Mouse (Mus musculus) layer of hippocampus, adult 9-11 months (tissue): ENCODE measurements around the gene Prdm16.

Source experiments
- DNase-seq: peaks from one replicate; pipeline ENCODE4 v3.0.0; 2022

The Prdm16 gene

DNA sequence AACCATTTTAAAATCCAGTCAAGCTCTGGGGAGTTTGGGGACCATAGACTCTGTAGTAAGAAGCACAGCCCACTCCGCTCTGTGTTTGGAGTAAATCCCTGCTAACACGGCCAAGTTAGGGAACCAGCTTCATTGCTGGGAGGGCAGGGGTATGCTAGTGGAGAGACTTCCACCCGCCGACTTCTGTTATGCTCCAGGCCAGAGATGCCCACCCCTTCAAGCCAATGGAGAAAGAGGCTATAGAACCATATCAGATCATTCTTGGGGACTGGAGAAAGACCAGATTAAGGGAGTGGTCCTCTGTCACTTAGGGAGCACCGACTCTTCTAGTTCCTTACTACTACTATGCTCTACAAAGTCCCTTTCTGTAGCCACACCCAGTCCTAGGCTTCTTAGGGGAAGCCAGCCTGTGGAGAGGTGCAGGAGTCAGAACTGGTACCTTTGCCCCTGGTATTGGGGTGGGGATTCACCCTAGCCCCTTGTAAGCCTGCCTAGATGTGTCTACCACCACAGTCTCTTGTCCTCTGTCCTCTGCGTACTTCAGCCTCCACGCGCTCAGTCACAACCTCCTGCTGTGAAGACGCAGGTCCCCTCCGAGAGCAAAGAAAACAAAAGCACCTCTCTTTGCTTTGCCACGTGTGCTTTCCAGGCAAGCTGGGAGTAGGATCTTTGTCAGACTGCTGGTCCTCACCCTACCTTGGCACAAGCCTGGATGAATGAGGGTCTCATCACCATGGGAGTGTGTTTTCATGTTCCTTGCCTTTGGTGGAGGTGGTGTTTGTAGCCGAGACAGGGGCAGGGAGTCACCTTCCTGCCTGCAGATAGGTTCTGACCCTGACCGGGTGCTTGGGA, 3.1 kb upstream of the Prdm16 start:
- no peak for DNase-seq

DNA sequence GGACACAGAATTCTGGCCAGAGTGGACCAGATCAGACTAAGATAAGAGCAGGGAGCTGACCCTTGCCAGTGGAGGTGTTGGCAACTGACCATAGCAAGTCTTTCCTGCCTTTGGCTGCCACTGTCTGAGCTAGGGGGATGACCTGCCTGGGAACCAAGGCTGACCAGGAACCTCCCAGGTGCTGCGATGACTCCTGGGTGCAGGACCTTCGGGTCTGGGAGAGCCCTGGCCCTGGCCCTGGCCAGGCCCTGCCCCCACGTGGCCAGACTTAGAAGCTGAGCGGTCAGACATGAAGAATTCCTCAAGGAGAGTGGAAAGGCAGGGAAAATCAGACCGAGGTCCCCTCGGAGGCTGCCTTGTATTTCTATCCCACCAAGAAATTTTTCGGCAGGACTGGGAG, 2.5 kb upstream of the Prdm16 start:
- DNase-seq: no peak

DNA sequence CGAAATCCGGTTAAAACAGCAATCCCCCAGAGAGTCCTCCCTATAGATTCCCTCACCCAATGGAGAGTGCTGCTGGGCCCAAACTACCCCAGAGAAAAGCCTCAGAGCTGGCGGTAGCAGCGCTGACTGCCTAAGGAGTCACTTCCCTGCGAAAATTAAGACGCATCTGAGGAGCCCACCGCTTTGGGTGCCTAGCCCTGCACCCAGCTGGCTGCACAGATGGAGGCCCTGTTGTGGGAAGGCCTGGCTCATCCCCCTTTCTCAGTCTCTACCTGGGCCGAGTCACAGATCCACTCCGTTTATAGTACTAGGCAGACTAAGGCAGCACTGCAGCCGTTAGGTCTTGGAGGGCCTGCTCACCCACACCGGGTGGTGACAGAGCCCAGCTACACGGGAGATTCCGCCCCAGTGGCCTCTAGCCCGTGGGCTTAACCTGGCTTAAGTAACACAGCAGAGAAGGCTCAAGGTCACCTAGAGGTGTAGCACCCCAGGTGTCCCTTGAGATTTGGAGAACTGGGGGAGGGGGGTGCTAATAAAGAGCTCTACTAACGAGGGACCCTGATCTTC, 1.7 kb upstream of the Prdm16 start:
- no peak for DNase-seq

DNA sequence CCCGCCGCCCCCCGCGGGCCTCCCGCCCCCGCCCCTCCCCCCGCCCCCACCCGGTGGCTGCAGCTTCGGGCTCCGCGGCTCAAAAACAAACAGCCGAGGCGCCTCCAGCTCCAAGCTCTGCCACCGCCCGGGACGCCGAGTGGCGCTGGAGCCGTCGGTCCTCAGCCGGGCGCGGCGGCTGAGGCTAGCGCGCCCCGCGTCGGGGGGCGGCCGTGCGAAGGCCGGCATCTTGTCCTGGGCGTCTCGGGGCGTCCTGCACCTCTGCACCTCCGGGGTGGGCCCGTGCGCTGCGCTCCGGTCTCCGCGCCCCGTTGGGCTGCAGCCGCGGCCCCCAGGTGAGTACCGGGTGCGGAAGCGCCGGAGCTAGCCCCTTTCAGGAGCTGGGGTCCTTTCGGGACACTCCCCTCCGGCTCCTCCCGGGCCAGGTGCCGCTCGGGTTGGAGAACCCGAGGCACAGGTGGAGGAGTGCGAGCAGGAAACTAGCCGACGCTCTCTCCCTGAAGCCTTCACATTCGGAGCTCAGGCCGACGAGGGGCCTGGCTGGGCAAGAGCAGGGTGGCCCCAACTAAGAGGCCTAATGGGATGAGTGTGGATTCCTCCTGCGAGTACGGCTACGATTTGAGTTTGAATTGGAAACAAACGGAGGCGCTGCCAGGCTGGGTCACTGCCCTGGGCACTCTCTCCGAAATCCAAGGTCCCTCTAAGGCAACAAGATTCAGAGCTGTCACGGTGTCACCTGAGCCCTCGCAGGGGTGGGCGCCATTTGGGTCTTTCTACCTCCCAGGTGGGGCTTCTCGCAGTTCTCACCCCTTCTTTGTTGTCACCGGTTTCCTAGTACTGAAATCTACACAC, 1.0 kb upstream of the Prdm16 start:
- no peak for DNase-seq

DNA sequence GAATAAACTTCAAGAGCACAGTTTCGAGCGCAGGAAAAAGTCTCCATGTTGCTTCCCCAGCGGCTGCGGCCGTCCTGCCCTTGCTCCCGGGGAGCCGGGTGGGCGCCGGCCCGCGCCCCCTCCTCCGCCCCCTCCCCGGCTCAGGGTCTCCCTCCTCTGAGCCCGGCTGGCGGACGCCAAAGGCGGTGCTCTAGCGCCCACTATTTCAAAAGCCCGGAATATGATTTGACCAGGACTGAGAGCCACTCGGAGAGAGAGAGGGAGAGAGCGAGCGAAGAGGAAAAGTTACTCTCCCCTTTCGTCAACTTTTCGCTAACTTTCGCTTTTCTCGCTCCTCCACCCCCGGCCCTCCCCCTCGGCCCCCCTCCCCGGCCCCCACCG, 630 bp downstream of the Prdm16 start:
- DNase-seq: no peak

DNA sequence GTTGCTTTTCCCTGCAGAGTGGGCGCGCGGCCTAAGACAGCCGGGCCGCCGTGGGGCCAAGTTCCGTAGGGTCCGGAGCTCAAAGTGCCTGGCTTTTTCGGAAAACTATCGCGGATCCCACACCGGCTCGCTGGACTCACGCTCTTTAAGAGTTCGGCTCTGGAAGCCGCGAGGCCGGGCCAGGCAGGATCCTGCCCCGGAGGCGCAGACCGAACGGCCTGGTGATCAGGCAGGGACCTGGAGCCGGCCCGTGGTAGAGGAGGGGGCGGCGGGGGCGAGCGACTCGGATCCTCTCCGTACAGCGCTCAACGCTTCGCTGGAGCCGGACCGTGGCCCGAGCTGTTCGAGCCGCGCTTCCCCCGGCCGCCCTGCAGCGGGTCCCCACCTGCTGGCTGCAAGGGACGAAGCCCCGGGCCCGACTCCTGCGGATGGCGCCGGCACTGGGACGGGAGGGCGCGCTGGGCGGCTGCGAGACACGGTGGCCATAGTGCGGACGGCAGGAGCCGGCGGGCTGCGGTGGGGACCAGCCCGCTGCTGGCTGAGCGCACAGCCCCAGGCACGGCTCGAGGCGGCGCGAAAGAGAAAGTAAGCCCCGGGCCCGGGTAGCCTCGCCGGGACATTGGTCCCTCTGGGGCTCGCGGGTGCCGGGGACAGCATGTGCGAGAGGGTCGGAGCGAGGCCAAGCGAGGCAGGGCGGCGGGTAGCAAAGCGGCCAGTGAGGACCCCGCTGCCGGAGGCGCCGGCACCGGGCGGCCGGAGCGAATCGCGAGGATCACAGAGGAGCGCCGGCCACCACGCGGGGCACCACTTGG, 1.2 kb downstream of the Prdm16 start:
- no peak for DNase-seq

DNA sequence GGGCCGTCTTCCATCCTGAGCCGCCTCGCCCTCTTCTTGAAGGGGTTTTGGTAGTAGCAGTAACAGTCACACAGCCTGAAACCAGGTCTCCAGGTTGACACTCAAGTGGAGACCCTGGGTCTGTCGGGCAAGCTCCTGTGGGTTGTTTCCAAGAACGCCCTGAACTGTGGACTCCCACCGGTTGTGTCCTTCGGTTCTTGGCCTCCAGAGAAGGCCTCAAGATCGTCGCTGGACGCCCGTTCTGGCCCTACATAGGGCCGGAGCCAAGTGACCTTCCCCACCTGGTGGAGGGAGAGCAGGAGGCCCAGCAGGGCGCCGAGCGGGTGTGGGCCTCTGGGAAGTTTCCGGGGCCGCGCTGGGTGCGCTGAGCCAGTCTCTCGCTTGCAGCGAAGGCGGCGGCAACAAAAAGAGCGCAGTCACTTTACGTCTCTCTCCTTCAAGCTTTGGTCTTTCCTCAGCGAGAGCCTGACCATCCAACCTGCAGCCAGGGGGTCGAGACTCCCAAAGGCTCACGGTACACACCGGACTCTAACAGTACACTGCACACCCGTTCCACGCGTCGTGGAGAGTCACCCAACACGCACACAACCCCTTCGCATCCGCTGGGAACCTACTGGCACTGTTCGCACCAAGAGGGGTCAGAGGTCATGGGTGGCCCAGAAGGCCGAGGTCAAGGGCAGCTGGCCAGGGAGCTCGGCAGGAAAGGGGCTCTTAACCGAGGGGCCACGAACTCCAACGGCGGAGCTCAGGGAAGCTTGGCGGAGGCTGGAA, 2.0 kb downstream of the Prdm16 start:
- no peak for DNase-seq

DNA sequence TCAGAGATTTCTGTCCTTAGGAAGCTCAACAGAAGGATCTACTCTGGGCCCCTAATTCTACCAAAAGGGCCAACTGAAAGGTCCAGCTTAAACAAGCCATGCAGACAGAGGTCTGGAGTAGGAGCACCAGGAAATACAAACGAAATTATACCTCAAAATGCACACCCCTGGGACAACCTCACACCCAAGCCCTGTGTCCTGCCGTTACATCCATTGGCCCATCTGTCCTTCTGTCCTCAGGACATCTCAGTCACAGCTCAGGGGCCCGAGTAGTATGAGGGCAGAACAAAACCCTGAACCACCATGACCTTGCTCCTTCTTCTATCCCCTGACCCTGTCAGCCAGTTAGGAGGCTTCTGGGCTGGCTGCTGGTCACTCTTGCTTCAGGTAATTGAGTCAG, 2.7 kb downstream of the Prdm16 start:
- DNase-seq: no peak

DNA sequence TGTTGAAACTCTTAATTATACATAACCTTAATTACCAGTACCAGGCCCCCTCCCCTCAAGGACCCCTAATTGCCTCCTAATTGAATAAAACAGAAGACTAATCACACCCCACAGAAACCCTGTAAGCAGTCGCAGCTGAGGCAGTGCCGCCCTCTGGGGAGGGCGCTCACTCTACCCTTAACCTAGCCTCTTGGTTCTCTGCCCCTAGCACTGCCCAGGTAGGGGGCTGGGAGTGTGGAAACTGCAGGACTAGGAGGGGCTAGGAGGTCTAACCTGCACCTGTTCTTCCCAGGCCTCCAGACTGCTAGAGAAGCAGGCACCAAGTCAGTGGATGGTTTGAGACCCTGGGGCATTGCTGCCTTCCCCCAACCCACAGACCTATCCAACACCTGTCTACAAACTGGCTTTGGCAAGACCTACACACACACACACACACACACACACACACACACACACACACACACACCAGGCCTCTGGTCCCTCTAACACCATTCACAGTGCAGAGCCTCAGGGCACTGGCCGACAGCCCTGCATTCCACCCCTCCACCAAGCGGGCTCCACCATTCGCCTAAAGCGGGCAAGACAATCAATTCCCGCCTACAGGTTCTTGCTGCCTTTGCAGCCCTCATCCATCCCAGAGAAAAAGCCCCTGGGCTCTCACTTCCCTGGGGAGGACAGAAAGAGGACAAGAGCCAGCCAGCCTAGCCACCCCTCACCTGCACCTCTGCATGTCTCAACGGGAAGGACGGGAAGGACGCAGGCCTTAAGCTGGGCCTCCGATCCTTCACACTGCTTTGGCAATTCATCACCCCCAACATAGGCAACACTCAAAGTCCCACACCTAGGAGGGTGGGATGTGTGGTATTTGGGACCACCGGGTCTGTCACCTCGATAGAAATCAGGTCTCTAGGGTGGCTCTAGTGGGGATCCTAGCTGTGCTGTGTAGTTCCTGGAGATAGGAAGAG, 3.6 kb downstream of the Prdm16 start:
- DNase-seq: no peak

DNA sequence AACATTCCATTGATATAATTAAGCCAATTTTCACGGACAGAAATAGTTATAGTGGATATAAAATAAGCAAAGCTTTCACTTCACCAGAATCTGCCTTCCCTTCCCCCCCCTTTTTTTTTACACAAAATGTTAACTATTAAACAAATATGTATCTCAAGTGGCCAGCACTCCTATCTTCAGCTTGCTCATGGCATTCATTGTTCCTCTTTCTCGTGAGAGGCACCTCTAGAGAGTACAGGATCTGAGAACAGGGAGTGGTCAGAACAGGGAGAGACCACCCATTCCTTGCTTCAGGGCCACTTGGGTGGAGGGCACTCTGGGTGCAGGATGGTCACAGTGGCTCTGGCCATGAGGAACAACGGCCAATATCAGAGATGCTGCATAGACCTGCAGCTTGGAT, 5.9 kb downstream of the Prdm16 start:
- no peak for DNase-seq

DNA sequence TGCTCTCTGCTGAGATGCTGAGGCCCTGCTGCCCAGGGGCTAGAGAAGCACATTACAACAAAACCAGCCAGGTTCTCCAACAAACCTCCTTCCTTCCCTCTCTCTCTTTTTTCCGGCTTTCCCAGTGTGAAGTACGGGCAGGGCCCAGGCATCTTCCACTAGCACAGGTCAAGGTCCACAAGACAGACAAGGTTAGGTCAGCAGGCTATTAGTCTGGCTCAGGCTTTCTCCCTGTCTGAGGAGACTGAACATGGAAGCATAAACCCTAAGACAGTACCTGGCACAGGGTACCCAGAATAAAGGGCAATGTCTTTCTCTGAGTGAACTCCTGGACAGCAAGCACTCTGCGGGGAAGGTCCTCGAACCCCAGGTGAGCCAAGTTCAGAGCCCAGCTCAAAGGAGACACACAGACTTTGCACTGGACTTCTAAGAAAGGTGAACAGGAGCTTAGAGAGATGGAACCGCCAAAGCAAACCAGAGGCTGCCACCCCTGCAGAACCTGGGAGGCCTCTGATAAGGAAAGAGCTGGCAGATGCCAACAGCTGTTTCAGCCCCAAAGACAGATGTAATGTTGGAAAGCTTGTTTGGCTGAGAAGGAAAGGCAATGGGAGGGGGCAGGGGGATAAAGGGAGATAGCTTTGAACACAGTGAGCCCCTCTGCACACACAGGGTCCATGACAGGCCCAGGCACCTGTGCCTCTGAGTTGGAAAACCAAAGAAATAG, 9.1 kb downstream of the Prdm16 start:
- no peak for DNase-seq

DNA sequence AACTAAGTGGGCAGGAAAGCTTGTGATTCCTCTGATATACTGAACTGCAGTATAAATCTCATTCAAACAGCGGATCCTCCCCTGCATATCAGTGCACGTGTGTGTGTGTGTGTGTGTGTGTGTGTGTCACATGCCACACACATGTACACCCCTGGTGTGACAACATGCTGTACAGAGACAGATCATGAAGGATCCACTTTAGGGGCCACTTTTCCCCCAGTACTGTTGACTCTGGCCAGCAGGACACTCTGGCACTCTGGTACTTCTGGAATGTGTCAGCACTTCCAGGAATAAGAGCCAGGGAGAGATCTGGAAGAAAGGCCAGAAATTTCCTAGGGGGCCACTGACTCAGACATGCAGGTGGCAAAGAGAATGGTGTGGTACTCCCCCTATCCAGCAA, 10.4 kb downstream of the Prdm16 start:
- no peak for DNase-seq

DNA sequence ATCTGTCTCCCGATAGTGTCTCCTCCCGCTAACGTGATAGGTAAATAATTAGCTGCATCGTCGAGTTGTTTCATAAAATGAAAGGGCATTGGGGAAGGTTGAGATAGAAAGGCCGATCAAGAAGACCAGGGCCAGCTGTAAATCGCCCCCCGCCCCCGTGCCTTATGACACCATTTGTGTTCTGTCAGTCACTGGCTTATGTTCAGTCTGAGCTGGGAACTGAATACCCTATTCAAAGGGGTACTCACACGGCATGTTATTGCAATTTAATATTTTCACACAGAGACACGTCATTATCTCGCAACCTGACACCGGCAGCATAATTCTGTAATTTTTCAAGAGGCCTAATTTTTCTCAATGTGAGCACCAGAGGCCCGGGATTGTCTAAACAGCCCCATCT, 11.0 kb downstream of the Prdm16 start:
- DNase-seq: no peak

DNA sequence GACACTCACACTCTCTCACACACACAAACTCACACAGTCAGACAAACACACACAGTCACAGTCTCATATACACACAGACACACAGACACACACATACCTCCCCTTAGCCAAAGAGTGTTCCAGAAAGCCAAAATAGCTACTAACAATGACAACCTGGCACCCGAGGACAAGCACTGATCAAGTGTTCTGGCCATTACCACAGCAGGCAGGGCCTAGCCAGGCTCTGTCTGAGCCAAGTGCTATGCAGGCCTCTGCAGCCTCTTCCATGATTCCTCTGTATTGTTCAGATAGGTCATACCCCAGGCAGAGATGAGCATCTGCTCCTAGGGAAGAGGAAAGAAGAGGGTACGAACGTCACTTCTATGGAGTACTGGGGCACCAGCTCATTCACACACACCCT, 13.4 kb downstream of the Prdm16 start:
- DNase-seq: no peak

DNA sequence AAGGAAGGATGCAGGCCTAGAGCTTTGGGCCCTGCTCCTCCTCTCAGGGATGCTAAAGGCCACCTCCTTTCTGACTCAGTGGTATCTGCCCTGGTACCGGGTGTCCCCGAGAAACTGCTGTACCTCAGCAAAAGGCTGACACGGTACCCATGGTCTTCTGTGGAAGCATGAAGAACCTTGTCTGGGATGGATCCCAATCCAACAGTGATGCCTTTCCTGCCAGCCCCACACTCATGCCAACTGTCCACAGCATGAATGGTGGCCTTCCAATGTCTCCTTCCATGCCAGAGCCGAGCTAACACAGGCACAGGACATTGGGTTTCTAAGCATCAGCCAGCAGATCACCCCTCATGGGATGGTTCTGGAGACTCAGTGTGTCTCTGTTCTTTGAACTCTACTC, 14.2 kb downstream of the Prdm16 start:
- DNase-seq: no peak

DNA sequence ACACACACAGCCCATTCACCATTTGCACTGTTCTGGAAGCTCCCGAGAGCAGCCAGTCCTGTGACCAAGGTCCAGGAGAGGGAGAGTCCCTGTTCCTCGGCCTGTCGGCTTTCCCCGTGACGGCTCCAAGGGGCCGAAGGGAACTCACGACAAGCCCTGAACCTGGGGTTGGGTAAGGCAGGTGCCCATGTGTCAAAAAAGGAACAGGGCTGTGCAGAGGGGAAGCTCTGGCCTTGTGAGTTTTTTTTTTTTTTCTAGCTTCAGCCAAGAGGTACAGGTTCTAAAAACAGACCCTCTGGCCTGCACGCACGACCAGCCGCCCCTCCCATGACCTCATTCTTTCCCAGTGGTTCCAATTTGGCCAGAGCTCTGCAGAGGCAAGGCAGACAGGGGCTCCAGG, 25.5 kb downstream of the Prdm16 start:
- no peak for DNase-seq

DNA sequence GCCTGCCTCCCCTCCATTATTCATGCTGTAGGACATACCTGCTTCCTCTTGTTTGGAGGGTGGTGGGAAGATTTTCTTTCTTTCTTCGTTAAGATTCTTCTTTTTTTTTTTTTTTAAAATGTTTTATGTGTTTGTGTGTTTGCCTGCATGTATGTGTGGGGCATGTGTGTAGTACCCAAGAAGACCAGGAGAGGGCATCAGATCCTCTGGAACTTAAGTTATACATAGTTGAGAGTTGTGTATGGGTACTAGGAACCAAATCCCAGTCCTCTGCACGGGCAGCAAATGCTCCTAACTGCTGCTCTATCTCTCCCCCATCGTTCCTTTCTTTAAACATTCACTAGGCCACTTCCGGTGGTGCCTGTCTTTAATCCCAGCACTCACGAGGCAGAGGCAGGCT, 28.9 kb downstream of the Prdm16 start:
- DNase-seq: no peak

DNA sequence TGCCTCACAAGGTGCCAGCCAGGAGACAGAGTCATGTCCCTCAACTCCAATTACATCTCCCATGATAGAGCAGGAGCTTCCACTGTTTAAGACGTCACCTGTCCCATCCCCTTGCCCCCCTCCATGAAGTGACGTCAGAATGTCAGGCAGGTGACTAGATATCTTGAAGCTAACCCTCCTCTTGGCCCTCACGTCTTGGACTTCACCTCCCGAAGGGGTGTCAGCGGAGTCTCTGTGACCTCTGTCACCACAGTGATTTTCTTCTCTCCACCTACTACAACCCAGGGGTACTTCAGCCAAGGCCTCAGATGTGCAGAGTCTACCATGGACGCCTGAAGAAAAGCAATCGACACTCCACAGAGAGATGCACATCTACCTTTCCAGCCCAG, 32.2 kb downstream of the Prdm16 start:
- DNase-seq: no peak

DNA sequence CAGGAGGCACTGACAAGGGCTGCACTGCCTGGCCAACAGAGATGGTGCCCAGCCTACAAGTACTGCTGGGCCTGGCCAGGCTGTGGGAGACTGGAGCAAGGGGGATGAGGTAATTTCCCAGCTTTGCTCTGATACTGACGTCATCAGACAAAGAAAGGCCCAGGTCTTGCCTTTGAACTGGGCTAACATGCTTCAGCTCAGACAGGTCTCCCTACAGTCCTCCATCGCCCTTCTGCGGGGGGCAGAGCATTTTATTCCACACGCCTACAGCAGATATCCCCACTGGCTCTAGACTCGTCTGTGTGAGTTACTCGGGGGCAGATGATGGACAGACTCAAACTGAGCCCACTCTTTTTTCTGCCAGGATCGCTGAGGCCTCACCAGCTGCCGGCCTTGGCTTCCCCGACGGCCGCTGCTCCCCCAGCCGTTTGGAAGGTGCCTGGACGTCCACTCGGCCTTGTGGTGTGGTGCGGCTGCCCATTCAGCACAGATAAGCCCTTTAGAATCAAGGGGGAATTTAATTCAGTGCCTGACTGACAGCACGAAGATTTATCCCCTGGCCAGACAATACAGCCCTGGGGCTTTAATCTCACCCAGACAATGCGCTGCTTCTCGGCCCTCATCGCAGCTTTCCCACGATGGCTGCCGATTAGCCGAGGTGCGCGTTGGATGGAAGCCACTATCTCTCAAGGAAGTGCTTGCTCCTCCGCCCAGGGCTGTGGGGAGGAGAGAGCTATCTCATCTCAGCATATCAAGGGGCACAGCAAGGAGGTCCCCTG, 32.8 kb downstream of the Prdm16 start:
- DNase-seq: no peak

DNA sequence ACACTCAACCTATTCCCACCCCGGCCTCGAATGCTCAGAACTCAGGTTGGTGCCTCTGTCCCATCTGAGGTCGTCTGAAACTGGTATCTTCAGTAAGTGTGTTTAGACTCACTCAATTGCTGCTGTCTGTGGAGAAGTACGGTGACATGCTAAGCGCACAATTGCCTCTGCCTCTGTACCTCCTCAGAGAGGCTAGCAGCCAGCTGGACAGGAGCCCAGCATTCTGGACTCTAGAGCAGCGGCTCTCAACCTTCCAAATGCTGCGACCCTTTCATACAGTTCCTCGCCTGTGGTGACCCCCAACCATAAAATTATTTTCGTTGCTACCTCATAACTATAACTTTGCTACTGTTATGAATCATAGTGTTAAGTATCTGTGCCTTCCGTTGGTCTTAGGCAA, 34.3 kb downstream of the Prdm16 start:
- DNase-seq: no peak
